Mouse (Mus musculus) T-helper 2 cell (primary cell): ENCODE measurements around the gene Gars.

ENCODE experiments used
- in situ Hi-C: fragments of 300-600 bp; cut with MboI, MseI; formaldehyde crosslinking; loops from one replicate; pipeline ENCODE4 v1.15.1; 2025; ENCODE audit warnings: high pct_unique_total_duplicates

Gene Gars

GRCm38 (mm10) chr6:55037799-55038670 lies at the start of gene Gars:
TSS of gene Gars (plus strand) at chr6:55038007.
- in situ Hi-C loops: no loop called here

- in situ Hi-C loops: no loop called here
Measured at GRCm38 (mm10) chr6:54988141-54988540, 49.7 kb upstream of the Gars start.

- in situ Hi-C loops: no loop called here
Measured at GRCm38 (mm10) chr6:54991189-54991588, 46.6 kb upstream of the Gars start.

GRCm38 (mm10) chr6:54992141-54992540 lies 45.7 kb upstream of the Gars start:
- in situ Hi-C loops: no loop called here

- in situ Hi-C loops: no loop called here
Measured at GRCm38 (mm10) chr6:54992734-54993260, 45.0 kb upstream of the Gars start, which contains the start of gene Ggct. TSS of gene Ggct (minus strand) at chr6:54992950.

GRCm38 (mm10) chr6:54996361-54996760 lies 41.4 kb upstream of the Gars start:
- in situ Hi-C loops: no loop called here

GRCm38 (mm10) chr6:54997726-54998125 lies 40.1 kb upstream of the Gars start:
- in situ Hi-C loops: no loop called here

GRCm38 (mm10) chr6:55001320-55001719 lies 36.5 kb upstream of the Gars start:
- in situ Hi-C loops: no loop called here

- in situ Hi-C loops: no loop called here
Measured at GRCm38 (mm10) chr6:55002438-55002837, 35.4 kb upstream of the Gars start.

- in situ Hi-C loops: no loop called here
Measured at GRCm38 (mm10) chr6:55003559-55003958, 34.2 kb upstream of the Gars start.

- in situ Hi-C loops: no loop called here
Measured at GRCm38 (mm10) chr6:55008401-55008800, 29.4 kb upstream of the Gars start.

- in situ Hi-C loops: loop anchor here (10.0 kb wide), 1 partner anchor 385 kb away; no protein-coding TSS in a partner anchor
Measured at GRCm38 (mm10) chr6:55009391-55010230, 28.2 kb upstream of the Gars start.

GRCm38 (mm10) chr6:55010330-55011091 lies 27.3 kb upstream of the Gars start:
- in situ Hi-C loops: loop anchor here (10.0 kb wide), 1 partner anchor 384 kb away; no protein-coding TSS in a partner anchor

- in situ Hi-C loops: loop anchor here (10.0 kb wide), 1 partner anchor 382 kb away; no protein-coding TSS in a partner anchor
Measured at GRCm38 (mm10) chr6:55012516-55012915, 25.3 kb upstream of the Gars start.

GRCm38 (mm10) chr6:55014184-55014583 lies 23.6 kb upstream of the Gars start:
- in situ Hi-C loops: loop anchor here (10.0 kb wide), 1 partner anchor 381 kb away; no protein-coding TSS in a partner anchor

- in situ Hi-C loops: loop anchor here (5.0 to 10.0 kb wide), 2 partner anchors 146 to 379 kb away; no protein-coding TSS in a partner anchor
Measured at GRCm38 (mm10) chr6:55016236-55016635, 21.6 kb upstream of the Gars start.

- in situ Hi-C loops: loop anchor here (5.0 to 10.0 kb wide), 2 partner anchors 145 to 378 kb away; no protein-coding TSS in a partner anchor
Measured at GRCm38 (mm10) chr6:55016710-55017583, 20.9 kb upstream of the Gars start.

- in situ Hi-C loops: loop anchor here (5.0 to 10.0 kb wide), 2 partner anchors 144 to 376 kb away; no protein-coding TSS in a partner anchor
Measured at GRCm38 (mm10) chr6:55018417-55018816, 19.4 kb upstream of the Gars start.

- in situ Hi-C loops: no loop called here
Measured at GRCm38 (mm10) chr6:55021806-55022205, 16.0 kb upstream of the Gars start.

- in situ Hi-C loops: no loop called here
Measured at GRCm38 (mm10) chr6:55027642-55028041, 10.2 kb upstream of the Gars start.
